Mouse (Mus musculus) megakaryocyte, embryonic 14.5 days (primary cell): ENCODE results near the gene Rbbp8nl. TPM values are rescaled to one million over a fixed set of nuclear protein-coding genes. Genes with fewer than 3 reads are reported as not detected.

Experiments
- H3K27me3 ChIP-seq: replicated peaks from 2 replicates; pipeline ENCODE3; 2012; ENCODE audit warnings: inconsistent platforms
- H3K36me3 ChIP-seq: replicated peaks from 2 replicates; pipeline ENCODE3; 2012; ENCODE audit warnings: low read length, inconsistent platforms, mixed read lengths
- H3K4me1 ChIP-seq: 2 replicates; pipeline ENCODE4 v1.6.1; 2012; ENCODE audit warnings: inconsistent platforms
- H3K4me3 ChIP-seq: replicated peaks from 2 replicates; pipeline ENCODE3; 2012; ENCODE audit warnings: moderate library complexity, mild to moderate bottlenecking, inconsistent platforms
- H3K9me3 ChIP-seq: 2 replicates; pipeline ENCODE4 v1.6.1; 2012; ENCODE audit warnings: inconsistent platforms
- FLI1 ChIP-seq: IDR thresholded peaks from 2 replicates; pipeline ENCODE4 v1.6.1; 2012; ENCODE audit warnings: low read length, inconsistent platforms, mixed read lengths
- GATA1 ChIP-seq: IDR thresholded peaks from 3 replicates; pipeline ENCODE4 v1.6.1; 2012; ENCODE audit warnings: mixed read lengths, low read length, inconsistent platforms, borderline replicate concordance
- polyA plus RNA-seq: library from polyadenylated mRNA; stranded (reverse); fragments of >175 nt; gene quantifications from 2 replicates; pipeline ENCODE4 v1.2.3, GENCODE M21; 2012; ENCODE audit warnings: low replicate concordance; ENCODE audit not compliant: insufficient read depth

The Rbbp8nl gene
- polyA plus RNA-seq, 1 experiment: not detected

DNA sequence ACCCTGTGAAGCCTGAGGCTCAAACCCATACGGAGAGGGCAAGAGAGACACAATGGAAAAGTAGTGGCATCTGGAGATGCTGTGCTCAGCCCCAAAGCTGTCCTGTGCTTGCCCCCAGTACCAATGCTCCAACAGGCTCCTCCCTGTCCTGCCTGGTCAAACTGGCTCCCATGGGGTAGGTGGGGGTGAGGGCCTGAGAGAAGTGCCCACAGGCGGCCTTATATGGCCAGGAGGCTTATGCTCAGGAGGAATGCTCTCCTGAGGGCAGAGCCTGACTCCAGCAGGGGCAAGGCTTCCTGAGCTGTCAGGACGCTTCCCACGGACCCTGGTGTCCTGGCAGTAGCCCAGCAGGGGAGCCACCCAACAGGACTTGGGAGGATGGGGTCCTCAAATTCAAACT lies 59.2 kb downstream of the Rbbp8nl start:
- Histone ChIP-seq H3K36me3 (no peaks in the 10 kb centered on the region), H3K9me3 (no peaks in the 10 kb centered on the region), H3K4me1 (peaks cover 57% of the 10 kb centered on the region), H3K4me3 (no peak overlapping the region), H3K27me3 (peaks cover 41% of the 10 kb centered on the region)
- TF ChIP-seq FLI1: no peak
- TF ChIP-seq GATA1: no peak

DNA sequence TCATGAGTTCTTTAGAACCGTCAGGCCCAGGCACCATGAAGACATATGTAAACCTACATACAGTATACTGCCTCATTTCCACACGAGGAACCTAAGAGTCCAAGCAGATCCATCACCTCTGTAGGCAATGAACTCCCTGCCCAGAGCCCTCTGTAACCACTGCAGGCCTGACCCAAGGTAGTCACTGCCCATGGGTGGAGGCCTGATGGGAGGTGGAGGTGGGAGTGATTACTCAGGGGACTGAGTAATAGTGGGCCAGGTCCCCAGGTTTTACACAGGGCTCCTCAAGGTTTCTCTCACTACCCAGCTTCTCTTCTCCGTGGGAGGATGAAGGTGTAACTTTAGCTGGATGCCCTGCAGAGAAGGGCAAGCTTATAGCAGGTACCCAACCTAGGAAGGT lies 60.5 kb downstream of the Rbbp8nl start:
- no peak for TF ChIP-seq GATA1
- TF ChIP-seq FLI1: no peak
- H3K4me1 ChIP-seq: peaks cover 66% of the 10 kb centered on the region
- peaks cover 52% of the 10 kb centered on the region for H3K27me3 ChIP-seq
- no peak overlapping the region for H3K4me3 ChIP-seq
- no peaks in the 10 kb centered on the region for H3K36me3 ChIP-seq
- H3K9me3 ChIP-seq: no peaks in the 10 kb centered on the region

DNA sequence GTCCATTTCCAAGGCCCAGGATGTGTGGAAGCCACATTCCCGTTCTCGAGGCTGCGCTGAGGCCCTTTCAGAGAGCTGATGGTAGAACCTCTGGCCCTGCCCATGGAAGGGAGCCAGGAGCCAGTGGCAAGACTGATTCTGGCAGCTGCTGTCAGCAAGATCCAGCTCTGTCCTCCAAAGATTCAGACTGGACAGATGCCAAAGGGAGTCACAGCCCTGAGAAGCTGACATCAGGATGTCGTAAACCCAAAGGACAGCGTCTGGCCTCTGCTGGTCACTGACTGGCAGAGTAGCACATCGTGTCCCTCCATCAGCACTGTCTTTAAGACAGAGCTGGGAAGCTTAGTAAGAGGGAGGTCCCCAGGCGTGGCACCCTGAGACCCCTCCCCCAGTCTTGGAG lies 61.1 kb downstream of the Rbbp8nl start:
- peaks cover 70% of the 10 kb centered on the region for H3K4me1 ChIP-seq
- H3K4me3 ChIP-seq: no peak overlapping the region
- H3K36me3 ChIP-seq: no peaks in the 10 kb centered on the region
- H3K9me3 ChIP-seq: no peaks in the 10 kb centered on the region
- no peak for TF ChIP-seq GATA1
- TF ChIP-seq FLI1: no peak
- peaks cover 56% of the 10 kb centered on the region for H3K27me3 ChIP-seq

DNA sequence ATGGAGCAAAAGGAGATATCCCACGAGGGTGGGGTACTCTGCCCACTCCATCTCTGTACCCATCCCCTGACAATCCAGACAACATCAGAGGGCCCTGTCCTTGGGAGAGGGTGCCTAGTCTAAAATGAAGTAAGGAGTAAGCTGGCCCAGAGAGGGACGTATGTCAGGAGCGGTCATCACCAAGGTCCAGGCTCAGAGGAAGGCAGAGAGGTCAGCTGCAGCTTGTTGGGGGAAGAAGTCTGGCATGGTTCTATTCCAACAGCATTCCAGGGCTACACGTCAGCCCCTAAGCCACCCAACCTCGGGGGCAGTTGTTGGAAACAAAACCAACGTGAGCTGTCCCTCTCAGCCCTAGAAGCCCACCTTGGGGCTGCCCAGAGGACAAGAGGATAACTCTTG lies 61.6 kb downstream of the Rbbp8nl start:
- Histone ChIP-seq H3K4me1 (peaks cover 70% of the 10 kb centered on the region), H3K4me3 (peak overlapping the region; percentile 88), H3K36me3 (no peaks in the 10 kb centered on the region), H3K27me3 (peaks cover 61% of the 10 kb centered on the region), H3K9me3 (no peaks in the 10 kb centered on the region)
- no peak for TF ChIP-seq GATA1
- no peak for TF ChIP-seq FLI1

Other genes starting within 250 kb of the Rbbp8nl start
- 52.5 and 97.9 TPM in 2 replicates for gene Psma7, start 247.4 kb downstream of the Rbbp8nl start, polyA plus RNA-seq
- 0.54 and 0.75 TPM in 2 replicates for gene Ss18l1, start 247.4 kb downstream of the Rbbp8nl start, polyA plus RNA-seq
- 2.3 and 13.9 TPM in 2 replicates for gene Mtg2, start 219.3 kb downstream of the Rbbp8nl start, polyA plus RNA-seq
- not detected in 2 replicates for gene Hrh3, start 185.4 kb downstream of the Rbbp8nl start, polyA plus RNA-seq
- 6.4 and 18.4 TPM in 2 replicates for gene Osbpl2, start 170.6 kb downstream of the Rbbp8nl start, polyA plus RNA-seq
- gene Adrm1, start 118.4 kb downstream of the Rbbp8nl start, polyA plus RNA-seq: 509 and 1,399 TPM in 2 replicates
- gene Lama5, start 64.0 kb downstream of the Rbbp8nl start, polyA plus RNA-seq: 0.23 and 3.4 TPM in 2 replicates
- gene Rps21, start 32.5 kb downstream of the Rbbp8nl start, polyA plus RNA-seq: 99.7 and 1,213 TPM in 2 replicates
- 8.4 and 46.3 TPM in 2 replicates for gene Cables2, start 16.4 kb downstream of the Rbbp8nl start, polyA plus RNA-seq
- not detected in 2 replicates for gene Gata5, start 44.8 kb upstream of the Rbbp8nl start, polyA plus RNA-seq
- gene Slco4a1, start 166.4 kb upstream of the Rbbp8nl start, polyA plus RNA-seq: 10.4 and 49.9 TPM in 2 replicates
- not detected in 2 replicates for gene Ntsr1, start 210.1 kb upstream of the Rbbp8nl start, polyA plus RNA-seq